Mouse (Mus musculus) CH12.LX (cell line): ENCODE data around the gene Spef2.

Experiments
- CHD2 ChIP-seq: IDR thresholded peaks from 2 replicates; pipeline ENCODE4 v1.6.1; 2011; ENCODE audit warnings: low read length, improper control_type of control experiment
- CTCF ChIP-seq, 2 experiments: IDR thresholded peaks in 1 of 2; conservative IDR thresholded peaks in 1 of 2; 2 replicates each; pipeline ENCODE4 v1.5.1; 2011 to 2012; ENCODE audit warnings: low read depth in 2 of 2, low read length in 2 of 2, improper control_type of control experiment in 1 of 2, inconsistent platforms in 1 of 2, mild to moderate bottlenecking in 1 of 2, moderate library complexity in 1 of 2
- E2F4 ChIP-seq: IDR thresholded peaks from 2 replicates; pipeline ENCODE4 v1.6.1; 2011; ENCODE audit warnings: low read depth, low read length, improper control_type of control experiment; ENCODE audit not compliant: insufficient replicate concordance
- EP300 ChIP-seq: IDR thresholded peaks from 2 replicates; pipeline ENCODE4 v1.6.1; 2011; ENCODE audit warnings: low read length, improper control_type of control experiment
- ETS1 ChIP-seq: conservative IDR thresholded peaks from 2 replicates; pipeline ENCODE4 v1.6.1; 2012; ENCODE audit warnings: low read depth, mild to moderate bottlenecking, inconsistent platforms, low read length, improper control_type of control experiment, moderate library complexity
- JUN ChIP-seq: IDR thresholded peaks from 2 replicates; pipeline ENCODE4 v1.6.1; 2011; ENCODE audit warnings: low read depth, mild to moderate bottlenecking, low read length, improper control_type of control experiment, moderate library complexity; ENCODE audit not compliant: insufficient read depth
- MAFK ChIP-seq: IDR thresholded peaks from 2 replicates; pipeline ENCODE4 v1.6.1; 2011; ENCODE audit warnings: low read length, improper control_type of control experiment; ENCODE audit not compliant: insufficient replicate concordance
- MXI1 ChIP-seq: IDR thresholded peaks from 2 replicates; pipeline ENCODE4 v1.6.1; 2011; ENCODE audit warnings: mild to moderate bottlenecking, low read depth, low read length, improper control_type of control experiment
- NELFE ChIP-seq: IDR thresholded peaks from 2 replicates; pipeline ENCODE4 v1.6.1; 2011; ENCODE audit warnings: low read depth, low read length, improper control_type of control experiment
- POLR2A ChIP-seq: IDR thresholded peaks from 2 replicates; pipeline ENCODE4 v1.6.1; 2011; ENCODE audit warnings: low read depth, mild to moderate bottlenecking, improper control_type of control experiment, low read length
- RCOR1 ChIP-seq: conservative IDR thresholded peaks from 2 replicates; pipeline ENCODE4 v1.6.1; 2012; ENCODE audit warnings: low read depth, mild to moderate bottlenecking, inconsistent platforms, low read length, improper control_type of control experiment
- USF1 ChIP-seq: IDR thresholded peaks from 2 replicates; pipeline ENCODE4 v1.6.1; 2014; ENCODE audit warnings: low read depth, mild to moderate bottlenecking, inconsistent platforms, low read length, improper control_type of control experiment
- ZC3H11A ChIP-seq: IDR thresholded peaks from 2 replicates; pipeline ENCODE4 v1.6.1; 2012; ENCODE audit warnings: low read depth, mild to moderate bottlenecking, inconsistent platforms, low read length, improper control_type of control experiment
- ZMIZ1 ChIP-seq: IDR thresholded peaks from 2 replicates; pipeline ENCODE4 v1.6.1; 2012; ENCODE audit warnings: low read depth, mild to moderate bottlenecking, inconsistent platforms, low read length, improper control_type of control experiment

- no peak for TF ChIP-seq EP300
- TF ChIP-seq E2F4 = no peak
- TF ChIP-seq MXI1 = no peak
- TF ChIP-seq CTCF (conservative IDR thresholded peaks at IDR 0.05 in 1 of 2, IDR thresholded peaks at IDR 0.05 in 1 of 2; ENCODE audit: low read depth in 2 of 2, low read length in 2 of 2) = no peak
- no peak for TF ChIP-seq CHD2
- TF ChIP-seq ETS1 = no peak
- no peak for TF ChIP-seq USF1
- no peak for TF ChIP-seq ZMIZ1
- TF ChIP-seq RCOR1 = no peak
- TF ChIP-seq MAFK = no peak
- TF ChIP-seq JUN = no peak
- no peak for TF ChIP-seq ZC3H11A
- TF ChIP-seq POLR2A = no peak
- TF ChIP-seq NELFE = no peak
Measured at GRCm38 (mm10) chr15:9529646-9530045, 219.0 kb downstream of the Spef2 start.
